Mouse (Mus musculus) heart, embryonic 14.5 days (tissue): ENCODE measurements around the gene Rab3ip. TPM values are rescaled to one million over a fixed set of nuclear protein-coding genes. Genes with fewer than 3 reads are reported as not detected.

ENCODE experiments used
- ATAC-seq: fragments of 200-750 bp; cut with Nextera tagmentation; 2 replicates; pipeline ENCODE4 v1.8.0; 2017; ENCODE audit warnings: low read depth, moderate TSS enrichment; ENCODE audit not compliant: insufficient number of reproducible peaks, insufficient read depth, low FRiP score
- H3K27ac ChIP-seq, 2 experiments: fragments of 200-500 bp in 1 of 2; fragments of 300-500 bp in 1 of 2; sonication (generic) in 1 of 2; replicated peaks in 1 of 2; 2 replicates each; pipeline ENCODE4 v1.5.1; 2012 to 2014; ENCODE audit warnings: low read depth in 2 of 2, low read length in 2 of 2, control low read depth in 1 of 2, mild to moderate bottlenecking in 1 of 2, mixed read lengths in 1 of 2; ENCODE audit not compliant: control insufficient read depth in 1 of 2, insufficient read depth in 1 of 2
- H3K27me3 ChIP-seq: fragments of 300-500 bp; sonication (generic); 2 replicates; pipeline ENCODE4 v1.6.1; 2014; ENCODE audit warnings: mild to moderate bottlenecking, low read length, control low read depth; ENCODE audit not compliant: control insufficient read depth, insufficient read depth
- H3K36me3 ChIP-seq: fragments of 300-500 bp; sonication (generic); 2 replicates; pipeline ENCODE4 v1.6.1; 2014; ENCODE audit warnings: mild to moderate bottlenecking, control low read depth, low read length, mixed read lengths; ENCODE audit not compliant: control insufficient read depth, insufficient read depth
- H3K4me1 ChIP-seq, 2 experiments: fragments of 200-500 bp in 1 of 2; fragments of 300-500 bp in 1 of 2; sonication (generic) in 1 of 2; 2 replicates each; pipeline ENCODE4 v1.6.1; 2012 to 2014; ENCODE audit warnings: low read length in 2 of 2, control low read depth in 1 of 2, mixed read lengths in 1 of 2; ENCODE audit not compliant: control insufficient read depth in 2 of 2, insufficient read depth in 2 of 2
- H3K4me2 ChIP-seq: fragments of 300-500 bp; sonication (generic); 2 replicates; pipeline ENCODE4 v1.6.1; 2014; ENCODE audit warnings: mild to moderate bottlenecking, low read length
- H3K4me3 ChIP-seq, 2 experiments: fragments of 200-500 bp in 1 of 2; fragments of 300-500 bp in 1 of 2; sonication (generic) in 1 of 2; 2 replicates each; pipeline ENCODE4 v1.5.1; 2012 to 2014; ENCODE audit warnings: low read length in 2 of 2, mild to moderate bottlenecking in 2 of 2, control low read depth in 1 of 2, low read depth in 1 of 2, moderate library complexity in 1 of 2; ENCODE audit not compliant: control insufficient read depth in 1 of 2, insufficient read depth in 1 of 2
- H3K9ac ChIP-seq: fragments of 300-500 bp; sonication (generic); 2 replicates; pipeline ENCODE4 v1.6.1; 2014; ENCODE audit warnings: mild to moderate bottlenecking, low read length
- H3K9me3 ChIP-seq: fragments of 300-500 bp; sonication (generic); 2 replicates; pipeline ENCODE4 v1.6.1; 2016; ENCODE audit warnings: low read length, control low read depth; ENCODE audit not compliant: control insufficient read depth
- WGBS: fragments of 180-500 bp; shearing (Covaris S2); extraction: QIAGEN DNeasy Blood & Tissue Kit; methylation state at CpG from one replicate; pipeline ENCODE4 v1.1.7; 2014; 5-methylcytosine and 5-hydroxymethylcytosine counted together
- polyA plus RNA-seq: library from polyadenylated mRNA; unstranded; fragments of >200 nt; fragmentation: Nextera tagmentation; extraction: Ambion mirVana; gene quantifications from 2 replicates; pipeline ENCODE4 v1.2.1, GENCODE M21; 2014

Rab3ip gene
- polyA plus RNA-seq, 1 experiment from 2014 or later: 66.2 TPM

DNA sequence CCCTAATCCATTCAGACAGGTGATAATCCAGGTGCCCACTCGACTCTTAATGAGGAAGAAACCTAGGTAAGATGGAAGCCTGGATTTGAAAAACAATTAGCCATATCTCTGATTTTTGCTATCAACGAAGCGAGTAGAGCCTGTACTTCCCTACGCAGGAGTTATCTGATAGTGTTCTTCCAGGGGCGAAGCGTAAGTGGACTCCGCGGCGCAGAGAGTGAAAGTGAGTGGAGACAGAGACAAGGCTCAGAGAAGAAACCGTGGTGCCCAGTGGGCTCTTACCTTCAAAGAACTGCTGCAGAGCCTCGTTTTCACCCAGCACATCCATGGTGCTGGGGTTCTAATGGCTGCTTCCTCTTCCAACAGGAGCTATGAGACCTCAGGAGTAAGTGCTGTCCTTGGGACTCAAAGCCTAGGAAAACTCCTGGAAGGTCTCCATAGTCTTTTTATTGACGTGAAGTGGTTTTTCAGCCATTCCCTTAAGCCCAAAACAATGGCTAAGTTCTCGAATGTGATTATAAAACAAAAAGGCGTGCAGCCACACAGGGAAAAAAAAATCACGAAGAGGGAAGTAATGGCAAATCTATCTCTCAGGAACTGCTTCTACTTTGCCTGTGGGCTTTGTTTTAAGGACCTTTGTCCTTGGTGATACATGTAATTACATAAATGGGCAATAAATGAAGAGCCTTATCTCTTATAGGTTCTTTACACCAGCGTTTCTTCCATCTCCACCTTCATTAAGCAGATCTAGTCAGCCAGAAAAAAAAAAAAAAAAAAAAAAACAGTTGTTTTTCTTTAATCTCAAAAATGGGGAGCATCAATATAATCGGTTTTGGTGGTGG lies 54.0 kb downstream of the Rab3ip start, which contains the start of gene Myrfl:
TSS of gene Myrfl (minus strand) at position 584 of the 842 bp plus-strand sequence.
- H3K27ac ChIP-seq: no peak within 1 kb of the TSS
- no peaks in the 10 kb centered on the region for H3K36me3 ChIP-seq
- no peak within 1 kb of the TSS for H3K4me2 ChIP-seq
- H3K9ac ChIP-seq: no peak within 1 kb of the TSS
- 62% methylated on average over 17 of the region's 17 CpGs for WGBS
- H3K27me3 ChIP-seq: no peaks in the 10 kb centered on the region
- no peak within 1 kb of the TSS for H3K4me3 ChIP-seq
- no peak for ATAC-seq
- H3K4me1 ChIP-seq: no peaks in the 10 kb centered on the region
- H3K9me3 ChIP-seq: no peaks in the 10 kb centered on the region

DNA sequence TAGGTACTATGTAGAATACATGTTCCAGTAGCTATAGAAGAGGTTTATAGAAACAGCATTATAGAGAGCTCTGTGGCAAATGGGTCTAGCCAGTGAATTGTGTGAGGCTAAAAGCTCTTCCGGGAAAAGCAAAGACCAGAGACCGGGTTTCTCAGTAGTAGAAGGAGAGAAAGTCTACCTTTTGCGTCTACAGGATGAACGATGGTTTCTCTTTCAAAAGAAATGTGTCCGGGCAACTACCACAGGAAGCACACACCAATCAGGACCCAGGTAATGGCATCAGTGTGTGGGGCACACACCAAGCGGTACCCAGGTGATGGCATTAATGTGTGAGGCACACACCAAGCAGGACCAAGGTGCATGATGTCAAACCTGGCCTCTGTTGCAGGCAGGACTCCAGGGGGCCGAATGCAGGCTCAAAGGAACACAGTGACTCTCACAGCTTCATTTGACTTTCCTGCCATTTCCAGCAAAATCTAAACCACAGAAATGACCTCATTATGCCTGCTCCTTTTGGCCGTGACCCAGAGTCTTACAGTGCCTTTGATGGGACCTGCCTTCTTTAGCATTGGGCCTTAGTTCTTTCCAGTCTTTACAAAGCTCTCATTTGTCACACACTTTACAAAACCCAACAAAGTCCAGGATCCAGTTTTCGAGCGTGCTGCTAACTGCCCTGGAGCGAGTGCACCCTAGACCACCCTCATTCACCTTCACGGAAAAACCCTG lies 55.3 kb downstream of the Rab3ip start:
- H3K27ac ChIP-seq: no peak overlapping the region
- 90% methylated on average over 12 of the region's 12 CpGs for WGBS
- H3K4me1 ChIP-seq: no peaks in the 10 kb centered on the region
- H3K4me3 ChIP-seq: no peak overlapping the region
- no peaks in the 10 kb centered on the region for H3K9me3 ChIP-seq
- ATAC-seq: no peak
- H3K27me3 ChIP-seq: no peaks in the 10 kb centered on the region
- H3K4me2 ChIP-seq: no peak overlapping the region
- H3K36me3 ChIP-seq: no peaks in the 10 kb centered on the region
- H3K9ac ChIP-seq: no peak overlapping the region

DNA sequence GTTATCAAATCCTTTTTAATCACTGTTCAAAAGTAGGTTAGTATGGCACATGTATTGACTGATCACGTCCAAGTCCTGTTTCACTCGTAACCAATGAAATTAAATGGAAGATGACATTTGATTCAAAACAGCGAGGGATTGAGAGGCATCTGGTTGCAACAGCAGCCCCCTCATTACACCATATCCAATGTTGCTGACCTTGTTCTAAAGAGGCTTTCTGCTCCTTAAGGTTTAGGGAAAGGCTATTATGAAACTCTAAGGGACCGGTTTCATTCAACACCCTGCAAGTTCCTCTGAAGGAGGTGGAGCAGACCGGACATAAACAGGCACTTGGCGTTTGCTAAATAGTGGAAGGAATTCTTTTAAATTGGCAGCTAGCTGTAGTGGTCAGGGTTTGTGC lies 56.0 kb downstream of the Rab3ip start:
- Histone ChIP-seq H3K27me3 (no peaks in the 10 kb centered on the region), H3K4me3 (no peak overlapping the region), H3K4me1 (no peaks in the 10 kb centered on the region), H3K36me3 (no peaks in the 10 kb centered on the region), H3K9ac (no peak overlapping the region), H3K4me2 (no peak overlapping the region), H3K9me3 (no peaks in the 10 kb centered on the region), H3K27ac (no peak overlapping the region)
- ATAC-seq: no peak
- 81% methylated on average over 6 of the region's 6 CpGs for WGBS

DNA sequence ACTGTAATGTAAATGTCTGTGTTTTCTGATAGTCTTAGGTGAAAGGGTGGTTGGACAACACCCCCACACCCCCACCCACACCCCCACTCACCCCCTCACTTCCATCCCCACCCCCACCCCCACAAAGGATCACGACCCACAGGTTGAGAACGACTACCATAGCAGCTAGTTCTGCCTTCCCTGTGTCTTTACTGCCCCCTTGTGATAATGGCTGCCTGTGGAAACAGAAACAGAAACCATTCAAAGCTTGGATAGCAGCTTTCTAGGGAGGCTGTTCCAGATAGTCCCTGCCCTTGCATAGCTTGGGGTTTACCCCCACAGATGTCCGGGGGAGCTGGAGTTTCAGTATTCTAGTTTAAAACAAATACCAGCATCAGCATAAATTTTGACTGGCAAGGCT lies 56.8 kb downstream of the Rab3ip start:
- Histone ChIP-seq H3K4me3 (no peak overlapping the region), H3K27ac (no peak overlapping the region), H3K27me3 (no peaks in the 10 kb centered on the region), H3K36me3 (no peaks in the 10 kb centered on the region), H3K9me3 (no peaks in the 10 kb centered on the region), H3K4me1 (no peaks in the 10 kb centered on the region), H3K4me2 (no peak overlapping the region), H3K9ac (no peak overlapping the region)
- 17% methylated on average over 3 of the region's 3 CpGs for WGBS
- ATAC-seq: no peak

DNA sequence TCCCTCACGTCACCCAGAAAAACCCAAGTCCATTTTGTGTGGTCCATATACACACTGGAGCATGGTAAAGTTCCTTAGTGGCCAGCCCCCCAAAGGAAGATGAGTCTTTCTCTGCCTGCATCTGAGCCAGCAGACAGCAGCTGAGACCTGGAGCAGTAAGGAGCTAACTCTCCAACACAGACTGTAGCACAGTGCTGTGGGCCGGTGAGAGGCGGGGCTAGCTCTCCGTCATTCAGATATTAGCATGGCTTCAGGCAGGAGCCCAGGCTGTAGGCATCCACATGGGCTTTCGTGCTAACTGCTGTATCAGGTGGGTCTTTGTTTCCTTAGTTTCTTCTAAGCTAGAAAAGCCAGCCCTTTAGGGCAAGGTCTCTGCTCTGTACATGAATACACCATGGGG lies 60.0 kb downstream of the Rab3ip start:
- H3K4me3 ChIP-seq: no peak overlapping the region
- H3K9ac ChIP-seq: no peak overlapping the region
- no peak overlapping the region for H3K27ac ChIP-seq
- no peaks in the 10 kb centered on the region for H3K4me1 ChIP-seq
- no peaks in the 10 kb centered on the region for H3K9me3 ChIP-seq
- H3K27me3 ChIP-seq: no peaks in the 10 kb centered on the region
- no peaks in the 10 kb centered on the region for H3K36me3 ChIP-seq
- no peak for ATAC-seq
- 60% methylated on average over 5 of the region's 5 CpGs for whole genome bisulfite sequencing
- no peak overlapping the region for H3K4me2 ChIP-seq

DNA sequence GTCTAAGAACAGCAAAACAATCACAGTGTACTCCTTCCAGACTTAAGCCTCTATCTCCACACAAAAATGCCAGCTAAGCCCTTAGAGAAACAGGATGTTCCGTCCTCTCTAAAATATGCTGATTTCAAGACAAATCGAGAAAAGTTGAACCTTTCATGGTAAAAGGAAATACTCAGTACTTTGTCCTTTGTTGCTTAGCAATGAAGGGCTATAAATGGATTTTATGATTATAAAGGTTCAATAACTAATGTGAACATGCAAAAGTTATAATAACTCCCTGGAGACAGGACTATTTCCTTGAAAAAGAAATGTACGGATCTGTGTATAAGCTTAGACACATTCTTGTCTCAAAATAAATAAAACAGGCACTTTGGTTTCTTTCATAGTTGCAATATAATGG lies 66.0 kb downstream of the Rab3ip start:
- Histone ChIP-seq H3K9me3 (no peaks in the 10 kb centered on the region), H3K36me3 (no peaks in the 10 kb centered on the region), H3K4me2 (no peak overlapping the region), H3K9ac (no peak overlapping the region), H3K4me3 (no peak overlapping the region), H3K27ac (no peak overlapping the region), H3K27me3 (no peaks in the 10 kb centered on the region), H3K4me1 (no peaks in the 10 kb centered on the region)
- ATAC-seq: no peak
- 63% methylated on average over 3 of the region's 3 CpGs for WGBS

DNA sequence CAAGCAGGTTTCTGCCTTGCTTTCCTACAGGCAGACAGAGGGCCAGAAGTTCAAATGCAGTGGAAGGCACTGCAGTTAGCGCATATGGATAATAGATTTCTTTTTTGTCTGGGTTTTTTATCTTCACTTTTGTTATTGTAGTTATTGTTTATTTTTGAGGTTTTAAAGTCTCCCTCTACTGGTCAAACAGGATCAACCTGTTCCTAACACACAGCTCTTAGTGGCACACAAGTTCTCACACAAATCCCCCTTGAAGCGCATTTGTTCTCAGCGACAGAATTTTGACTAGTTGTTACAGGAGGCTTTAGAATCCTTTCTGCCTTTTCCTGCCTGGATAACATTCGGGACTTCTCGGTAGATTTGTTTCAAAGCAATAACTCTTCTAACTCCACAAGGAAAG lies 67.0 kb downstream of the Rab3ip start:
- H3K9ac ChIP-seq: no peak overlapping the region
- H3K27ac ChIP-seq: no peak overlapping the region
- H3K4me2 ChIP-seq: no peak overlapping the region
- ATAC-seq: no peak
- 68% methylated on average over 5 of the region's 5 CpGs for WGBS
- H3K9me3 ChIP-seq: no peaks in the 10 kb centered on the region
- H3K4me1 ChIP-seq: no peaks in the 10 kb centered on the region
- no peak overlapping the region for H3K4me3 ChIP-seq
- H3K36me3 ChIP-seq: no peaks in the 10 kb centered on the region
- no peaks in the 10 kb centered on the region for H3K27me3 ChIP-seq
